Mouse (Mus musculus): Measurements from ENCODE around the gene Sox18. TPM values are rescaled to one million over a fixed set of nuclear protein-coding genes. Genes with fewer than 3 reads are reported as not detected.

Gene Sox18
- polyA plus RNA-seq, 3 experiments from 2014 or later, result not detected

- peak; percentile 66 for ATAC-seq
Measured at GRCm38 (mm10) chr2:181679951-181680715, 8.7 kb upstream of the Sox18 start, which contains the start of gene Tcea2. Gene Tcea2 (plus strand): TSS chr2:181680310.

- ATAC-seq, result peak; percentile 69
Measured at GRCm38 (mm10) chr2:181678780-181679179, 7.3 kb upstream of the Sox18 start.

- ATAC-seq, result no peak
Measured at GRCm38 (mm10) chr2:181677755-181678098, 6.3 kb upstream of the Sox18 start.

- no peak for ATAC-seq
Measured at GRCm38 (mm10) chr2:181677096-181677754, 5.8 kb upstream of the Sox18 start.

- no peak for ATAC-seq
Measured at GRCm38 (mm10) chr2:181676424-181676823, 5.0 kb upstream of the Sox18 start.

- ATAC-seq, result no peak
Measured at GRCm38 (mm10) chr2:181675454-181675853, 4.0 kb upstream of the Sox18 start.

- no peak for ATAC-seq
Measured at GRCm38 (mm10) chr2:181674934-181675333, 3.5 kb upstream of the Sox18 start.

- ATAC-seq, result no peak
Measured at GRCm38 (mm10) chr2:181673501-181673900, 2.1 kb upstream of the Sox18 start.

- no peak for ATAC-seq
Measured at GRCm38 (mm10) chr2:181671984-181672383, 544 bp upstream of the Sox18 start.

GRCm38 (mm10) chr2:181670913-181671311, 528 bp downstream of the Sox18 start:
- ATAC-seq, result no peak

GRCm38 (mm10) chr2:181670285-181670912, 1.0 kb downstream of the Sox18 start:
- no peak for ATAC-seq

- no peak for ATAC-seq
Measured at GRCm38 (mm10) chr2:181663298-181663630, 8.2 kb downstream of the Sox18 start.

GRCm38 (mm10) chr2:181662620-181663297, 8.7 kb downstream of the Sox18 start:
- no peak for ATAC-seq

- ATAC-seq, result peak; percentile 90
Measured at GRCm38 (mm10) chr2:181659609-181660055, 11.8 kb downstream of the Sox18 start.

- peak; percentile 20 for ATAC-seq
Measured at GRCm38 (mm10) chr2:181658930-181659555, 12.4 kb downstream of the Sox18 start.

- no peak for ATAC-seq
Measured at GRCm38 (mm10) chr2:181658528-181658927, 12.9 kb downstream of the Sox18 start.

- no peak for ATAC-seq
Measured at GRCm38 (mm10) chr2:181657441-181657840, 14.0 kb downstream of the Sox18 start.

- ATAC-seq, result no peak
Measured at GRCm38 (mm10) chr2:181656734-181657133, 14.7 kb downstream of the Sox18 start, which contains the start of gene Gm29797. Gene Gm29797 (plus strand): TSS chr2:181657034.

GRCm38 (mm10) chr2:181653523-181653922, 17.9 kb downstream of the Sox18 start:
- no peak for ATAC-seq

- ATAC-seq, result no peak
Measured at GRCm38 (mm10) chr2:181653065-181653464, 18.4 kb downstream of the Sox18 start.

GRCm38 (mm10) chr2:181648926-181649325, 22.5 kb downstream of the Sox18 start:
- no peak for ATAC-seq

GRCm38 (mm10) chr2:181646626-181647472, 24.6 kb downstream of the Sox18 start:
- no peak for ATAC-seq

Measured in inflammation-experienced regulatory T-cells, adult 6 months (primary cell).